Mouse (Mus musculus) hindbrain, embryonic 16.5 days (tissue): ENCODE measurements around the gene Pik3r6. TPM values are rescaled to one million over a fixed set of nuclear protein-coding genes. Genes with fewer than 3 reads are reported as not detected.

Experiments
- ATAC-seq: fragments of 200-750 bp; cut with Nextera tagmentation; 2 replicates; pipeline ENCODE4 v1.8.0; 2017; ENCODE audit warnings: moderate TSS enrichment, moderate library complexity
- H3K27ac ChIP-seq: fragments of 300-500 bp; sonication (generic); 2 replicates; pipeline ENCODE4 v1.5.1; 2014; ENCODE audit warnings: low read depth, mild to moderate bottlenecking, control low read depth, low read length, moderate library complexity
- H3K27me3 ChIP-seq: fragments of 300-500 bp; sonication (generic); replicated peaks from 2 replicates; pipeline ENCODE4 v1.6.1; 2014; ENCODE audit warnings: low read length; ENCODE audit not compliant: control insufficient read depth, insufficient read depth
- H3K36me3 ChIP-seq: fragments of 300-500 bp; sonication (generic); 2 replicates; pipeline ENCODE4 v1.6.1; 2014; ENCODE audit warnings: mild to moderate bottlenecking, low read length, moderate library complexity, mixed read lengths; ENCODE audit not compliant: control insufficient read depth, insufficient read depth
- H3K4me1 ChIP-seq: fragments of 300-500 bp; sonication (generic); 2 replicates; pipeline ENCODE4 v1.6.1; 2014; ENCODE audit warnings: low read depth, low read length; ENCODE audit not compliant: control insufficient read depth, insufficient read depth
- H3K4me2 ChIP-seq: fragments of 300-500 bp; sonication (generic); 2 replicates; pipeline ENCODE4 v1.6.1; 2014; ENCODE audit warnings: mild to moderate bottlenecking, low read length, control low read depth, moderate library complexity
- H3K4me3 ChIP-seq: fragments of 300-500 bp; sonication (generic); 2 replicates; pipeline ENCODE4 v1.5.1; 2014; ENCODE audit warnings: mild to moderate bottlenecking, low read length, control low read depth, moderate library complexity
- H3K9ac ChIP-seq: fragments of 300-500 bp; sonication (generic); 2 replicates; pipeline ENCODE4 v1.6.1; 2014; ENCODE audit warnings: low read depth, mild to moderate bottlenecking, control low read depth, low read length, moderate library complexity
- H3K9me3 ChIP-seq: fragments of 300-500 bp; sonication (generic); 2 replicates; pipeline ENCODE4 v1.6.1; 2014; ENCODE audit warnings: mild to moderate bottlenecking, low read length, moderate library complexity; ENCODE audit not compliant: control insufficient read depth
- WGBS: fragments of 180-500 bp; shearing (Covaris S2); extraction: QIAGEN DNeasy Blood & Tissue Kit; methylation state at CpG from one replicate; pipeline ENCODE4 v1.1.7; 2014; 5-methylcytosine and 5-hydroxymethylcytosine counted together
- polyA plus RNA-seq: library from polyadenylated mRNA; unstranded; fragments of >200 nt; fragmentation: Nextera tagmentation; extraction: Ambion mirVana; gene quantifications from 2 replicates; pipeline ENCODE4 v1.2.1, GENCODE M21; 2015

Pik3r6 gene
- polyA plus RNA-seq, 1 experiment from 2014 or later, result 2.1 TPM

DNA sequence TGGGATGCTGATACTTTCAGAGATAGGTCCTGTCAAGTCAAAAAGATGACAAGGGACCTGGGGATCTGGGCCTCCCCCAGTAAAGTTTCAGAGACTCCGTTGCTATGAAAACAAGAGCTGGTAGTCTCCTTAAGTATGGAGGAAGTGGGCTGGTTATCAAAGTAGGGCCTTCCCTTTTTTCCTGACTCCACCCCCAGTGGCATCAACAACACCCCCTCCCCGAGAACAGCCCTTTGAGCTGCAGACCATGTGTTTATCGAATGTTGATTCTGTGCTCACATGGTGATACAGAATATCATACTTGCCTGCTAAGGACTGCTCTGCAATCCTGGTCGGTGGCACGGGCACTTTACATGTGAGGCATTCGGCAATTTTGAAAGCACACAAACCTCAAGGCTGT is 19.6 kb upstream of the Pik3r6 start:
- H3K9ac ChIP-seq, result no peak overlapping the region
- no peaks in the 10 kb centered on the region for H3K36me3 ChIP-seq
- H3K4me1 ChIP-seq, result no peaks in the 10 kb centered on the region; the same call in 1 of the 2 replicates
- H3K4me3 ChIP-seq, result no peak overlapping the region
- H3K9me3 ChIP-seq, result no peaks in the 10 kb centered on the region
- H3K27me3 ChIP-seq, result no peaks in the 10 kb centered on the region
- no peak for ATAC-seq
- H3K27ac ChIP-seq, result no peak overlapping the region
- H3K4me2 ChIP-seq, result no peak overlapping the region
- 87% methylated on average over 6 of the region's 6 CpGs for WGBS

- H3K4me1 ChIP-seq, result no peaks in the 10 kb centered on the region; the same call in 1 of the 2 replicates
- WGBS, result 65% methylated on average over 3 of the region's 3 CpGs
- H3K27me3 ChIP-seq, result no peaks in the 10 kb centered on the region
- H3K36me3 ChIP-seq, result no peaks in the 10 kb centered on the region
- H3K27ac ChIP-seq, result no peak overlapping the region
- no peak overlapping the region for H3K4me3 ChIP-seq
- 0 out of 2 replicates have a peak, but pooled peaks have one; percentile 48 for ATAC-seq
- H3K9me3 ChIP-seq, result no peaks in the 10 kb centered on the region
- H3K9ac ChIP-seq, result no peak overlapping the region
- H3K4me2 ChIP-seq, result no peak overlapping the region
Measured at GRCm38 (mm10) chr11:68484431-68484830, 18.4 kb upstream of the Pik3r6 start.

DNA sequence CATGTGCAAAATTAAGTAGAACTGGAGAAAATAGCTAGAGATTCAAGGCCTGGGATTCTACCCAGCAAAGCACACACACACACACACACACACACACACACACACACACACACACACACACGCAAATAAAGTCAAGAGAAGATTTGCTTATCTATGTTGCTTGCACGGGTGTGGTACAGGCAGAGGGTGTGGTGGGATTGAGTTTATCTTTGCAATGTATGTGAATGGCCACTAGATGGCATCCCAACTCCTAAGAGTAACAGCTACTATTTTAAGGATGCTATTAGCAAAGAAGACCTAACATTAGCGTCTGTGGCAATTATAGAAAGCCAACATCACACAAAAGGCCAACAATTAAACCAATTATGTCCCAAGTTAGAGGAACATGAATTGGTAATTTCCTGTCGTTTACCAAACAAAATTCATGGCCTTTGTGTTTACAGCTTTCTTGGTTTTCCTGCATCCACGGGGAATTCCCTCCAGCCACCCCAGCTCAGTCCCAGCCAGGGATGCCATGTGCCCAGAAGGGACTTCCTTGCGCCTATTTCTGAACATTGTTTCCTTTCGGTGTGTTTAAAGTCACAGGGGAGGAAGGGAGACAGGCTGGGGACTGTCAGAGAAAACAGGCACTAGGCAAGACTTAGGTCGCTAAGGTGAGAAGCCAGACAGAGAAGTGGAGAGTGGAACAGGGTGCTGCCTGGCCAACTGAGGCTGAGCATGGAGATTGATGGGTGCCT is 17.4 kb upstream of the Pik3r6 start:
- H3K27me3 ChIP-seq, result no peaks in the 10 kb centered on the region
- no peaks in the 10 kb centered on the region; the same call in 1 of the 2 replicates for H3K4me1 ChIP-seq
- no peaks in the 10 kb centered on the region for H3K36me3 ChIP-seq
- no peaks in the 10 kb centered on the region for H3K9me3 ChIP-seq
- no peak overlapping the region for H3K4me3 ChIP-seq
- no peak overlapping the region for H3K4me2 ChIP-seq
- ATAC-seq, result peak; percentile 74
- H3K27ac ChIP-seq, result no peak overlapping the region
- peak overlapping the region; percentile 31; the same call in 1 of the 2 replicates for H3K9ac ChIP-seq
- 37% methylated on average over 8 of the region's 8 CpGs for WGBS

DNA sequence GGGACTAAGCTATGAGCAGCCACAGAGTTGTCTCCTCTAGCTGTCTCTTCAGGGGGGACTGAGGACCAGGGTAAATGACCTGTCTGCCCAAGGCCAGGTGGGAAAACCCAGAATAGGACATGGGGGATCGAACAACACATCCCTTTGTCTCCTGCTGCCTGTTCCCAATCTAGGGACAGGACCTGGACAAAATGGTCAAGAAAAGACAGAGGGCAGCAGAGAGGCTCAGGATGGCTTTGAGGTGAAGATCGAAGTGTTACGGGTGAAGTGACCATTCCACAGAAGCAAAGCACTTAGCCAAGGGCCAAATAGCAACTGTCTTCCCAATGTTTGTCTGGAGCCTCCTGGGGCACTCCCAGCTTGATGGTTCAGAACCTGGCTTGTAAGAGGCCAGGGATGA is 16.7 kb upstream of the Pik3r6 start:
- no peaks in the 10 kb centered on the region for H3K36me3 ChIP-seq
- H3K27me3 ChIP-seq, result no peaks in the 10 kb centered on the region
- H3K9ac ChIP-seq, result no peak overlapping the region
- WGBS, result 95% methylated on average over 3 of the region's 3 CpGs
- no peak overlapping the region for H3K4me2 ChIP-seq
- H3K4me1 ChIP-seq, result no peaks in the 10 kb centered on the region; the same call in 1 of the 2 replicates
- no peak overlapping the region for H3K4me3 ChIP-seq
- H3K9me3 ChIP-seq, result no peaks in the 10 kb centered on the region
- no peak overlapping the region for H3K27ac ChIP-seq
- no peak for ATAC-seq

DNA sequence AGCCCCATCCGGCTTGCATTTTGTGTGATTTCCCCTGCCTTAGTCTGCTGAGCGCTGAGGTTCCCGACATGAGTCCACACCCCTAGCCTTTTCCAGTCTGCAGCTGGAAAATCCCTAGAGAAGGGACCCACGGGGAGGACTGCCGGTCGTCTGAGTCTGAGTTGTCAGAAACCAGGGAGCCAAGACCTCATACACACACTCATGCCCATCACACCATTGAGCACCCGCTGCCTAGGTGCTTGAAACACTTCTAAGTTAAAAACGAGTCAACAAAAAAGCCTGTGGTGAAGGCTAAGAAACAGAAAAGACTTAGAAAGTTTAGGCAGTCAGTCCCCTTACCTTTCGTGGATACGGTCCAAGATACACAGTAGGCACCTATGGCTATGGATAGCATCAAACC is 15.1 kb upstream of the Pik3r6 start:
- Histone ChIP-seq H3K4me1 (no peaks in the 10 kb centered on the region; the same call in 1 of the 2 replicates), H3K4me2 (no peak overlapping the region), H3K27ac (no peak overlapping the region), H3K36me3 (no peaks in the 10 kb centered on the region), H3K27me3 (no peaks in the 10 kb centered on the region), H3K4me3 (no peak overlapping the region), H3K9ac (no peak overlapping the region), H3K9me3 (no peaks in the 10 kb centered on the region)
- WGBS, result 89% methylated on average over 10 of the region's 10 CpGs
- ATAC-seq, result no peak

GRCm38 (mm10) chr11:68488256-68488824 is 14.5 kb upstream of the Pik3r6 start:
- Histone ChIP-seq H3K27me3 (no peaks in the 10 kb centered on the region), H3K36me3 (no peaks in the 10 kb centered on the region), H3K4me2 (no peak overlapping the region), H3K9me3 (no peaks in the 10 kb centered on the region), H3K9ac (no peak overlapping the region), H3K4me1 (no peaks in the 10 kb centered on the region; the same call in 1 of the 2 replicates), H3K27ac (no peak overlapping the region), H3K4me3 (no peak overlapping the region)
- WGBS, result 73% methylated on average over 6 of the region's 6 CpGs
- ATAC-seq, result no peak

GRCm38 (mm10) chr11:68489236-68489635 is 13.6 kb upstream of the Pik3r6 start:
- H3K36me3 ChIP-seq, result no peaks in the 10 kb centered on the region
- WGBS, result 19% methylated on average over 2 of the region's 2 CpGs
- H3K9me3 ChIP-seq, result no peaks in the 10 kb centered on the region
- H3K9ac ChIP-seq, result no peak overlapping the region
- no peak overlapping the region for H3K4me3 ChIP-seq
- ATAC-seq, result no peak
- no peaks in the 10 kb centered on the region; the same call in 1 of the 2 replicates for H3K4me1 ChIP-seq
- no peaks in the 10 kb centered on the region for H3K27me3 ChIP-seq
- no peak overlapping the region for H3K4me2 ChIP-seq
- no peak overlapping the region for H3K27ac ChIP-seq

- no peaks in the 10 kb centered on the region for H3K9me3 ChIP-seq
- no peaks in the 10 kb centered on the region for H3K27me3 ChIP-seq
- H3K9ac ChIP-seq, result no peak overlapping the region
- no peaks in the 10 kb centered on the region for H3K4me1 ChIP-seq
- H3K36me3 ChIP-seq, result no peaks in the 10 kb centered on the region
- no peak overlapping the region for H3K4me2 ChIP-seq
- ATAC-seq, result no peak
- WGBS, result 93% methylated on average over 10 of the region's 11 CpGs
- H3K27ac ChIP-seq, result no peak overlapping the region
- no peak overlapping the region for H3K4me3 ChIP-seq
Measured at GRCm38 (mm10) chr11:68492592-68492991, 10.2 kb upstream of the Pik3r6 start.

DNA sequence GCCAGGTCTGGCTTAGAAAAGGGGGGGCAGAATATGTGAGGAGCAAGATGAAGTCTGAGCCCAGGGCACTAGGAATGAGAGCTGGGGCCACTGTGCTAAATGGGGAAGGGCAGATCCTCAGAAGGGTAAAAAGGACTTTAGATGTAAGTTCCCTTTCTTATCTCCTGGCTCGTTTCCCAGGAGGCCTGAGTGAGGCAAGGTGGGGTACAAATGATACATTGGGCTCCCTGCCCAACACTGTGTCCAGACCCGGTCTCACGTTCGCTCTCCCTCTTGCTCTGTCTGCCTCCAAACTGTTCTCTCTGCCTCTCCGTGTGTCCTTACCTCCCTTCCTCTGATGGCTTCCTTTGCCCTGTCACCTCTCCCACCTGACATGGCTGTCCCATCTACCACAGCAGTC is 9.1 kb upstream of the Pik3r6 start:
- H3K9ac ChIP-seq, result no peak overlapping the region
- no peak for ATAC-seq
- no peak overlapping the region for H3K4me3 ChIP-seq
- WGBS, result 79% methylated on average over 5 of the region's 5 CpGs
- H3K27ac ChIP-seq, result no peak overlapping the region
- no peaks in the 10 kb centered on the region for H3K36me3 ChIP-seq
- H3K9me3 ChIP-seq, result no peaks in the 10 kb centered on the region
- H3K4me2 ChIP-seq, result no peak overlapping the region
- no peaks in the 10 kb centered on the region for H3K4me1 ChIP-seq
- H3K27me3 ChIP-seq, result no peaks in the 10 kb centered on the region
